Comparison of ENCODE assay signal across 15 mouse cellular contexts in the genomic region with DNA sequence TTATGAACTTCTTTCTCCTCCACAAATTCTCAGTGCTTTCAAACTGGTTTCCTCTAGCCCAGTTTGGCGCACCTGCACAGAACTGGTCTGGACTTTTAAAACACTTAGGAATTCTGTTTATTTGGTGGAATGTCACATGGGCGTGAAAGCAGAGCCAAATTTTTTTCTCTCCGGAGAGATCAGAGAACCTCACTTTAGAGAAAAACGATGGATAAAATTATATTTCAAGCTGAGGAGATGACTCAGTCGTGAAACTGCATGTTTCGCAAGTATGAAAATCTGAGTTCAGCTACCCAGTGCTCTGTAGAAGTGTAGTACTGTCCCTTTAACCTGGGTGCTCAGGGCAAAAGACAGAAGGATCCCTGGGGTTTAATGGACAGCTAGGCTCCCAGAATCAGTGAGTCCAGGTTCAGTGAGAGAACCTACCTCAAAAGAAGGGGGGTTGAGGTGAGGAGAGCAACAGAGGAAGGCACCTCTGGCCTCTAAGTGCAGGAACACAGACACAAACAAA. TPM values are rescaled to one million over a fixed set of nuclear protein-coding genes. Genes with fewer than 3 reads are reported as not detected.
DNase-seq lines count a peak whose midpoint lies in the region; ATAC-seq lines count a peak whose summit lies in the region.
"Had no signal": no experiment of that assay in that cellular context is flagged by ENCODE, and none has a peak within 500 bp of the region (broad histone marks: within the 10 kb centered on the region; RNA-seq: fewer than 3 reads in every experiment).

No protein-coding gene starts in this region.

- 81% methylated on average over 6 of the region's 6 CpGs for WGBS in kidney, embryonic 15.5 days

- H3K36me3 ChIP-seq in kidney, embryonic 15.5 days = no peaks in the 10 kb centered on the region
- H3K36me3 ChIP-seq: embryonic facial prominence, embryonic 12.5 days; forebrain, embryonic 12.5 days had no signal

- ATAC-seq in kidney, embryonic 15.5 days (replicated peaks; ENCODE audit: low FRiP score) = no peak

- no peak overlapping the region for H3K4me3 ChIP-seq in kidney, embryonic 15.5 days (replicated peaks)
- H3K4me3 ChIP-seq: embryonic facial prominence, embryonic 12.5 days; forebrain, embryonic 12.5 days had no signal

- H3K4me1 ChIP-seq in kidney, embryonic 15.5 days = peaks cover 14% of the 10 kb centered on the region

- DNase-seq in gastrocnemius, adult 18-20 months (ENCODE audit: low spot score) = peak; percentile 33
- no peak for DNase-seq in gastrocnemius, adult 8-10 months (ENCODE audit: low spot score in 2 of 2)
- peak; percentile 53 for DNase-seq in lung, postnatal 36 days
- DNase-seq in lung, postnatal 10 days = no peak
- no peak for DNase-seq in right cerebral cortex, adult 2 months (ENCODE audit: low spot score in 2 of 2)
- no peak for DNase-seq in urinary bladder, adult 2 months (ENCODE audit: low spot score)
- DNase-seq in layer of hippocampus, postnatal 25 days (ENCODE audit: extremely low spot score in 1 of 2, low spot score in 1 of 2) = no peak
- DNase-seq: cerebellum, postnatal 10 days; spleen, adult 18-20 months had no signal

- H3K27me3 ChIP-seq in kidney, embryonic 15.5 days = no peaks in the 10 kb centered on the region
- H3K27me3 ChIP-seq: embryonic facial prominence, embryonic 12.5 days; forebrain, embryonic 12.5 days had no signal

- H3K9me3 ChIP-seq in kidney, embryonic 15.5 days (replicated peaks) = no peaks in the 10 kb centered on the region
- H3K9me3 ChIP-seq: embryonic facial prominence, embryonic 12.5 days; forebrain, embryonic 12.5 days had no signal

- H3K9ac ChIP-seq in kidney, embryonic 15.5 days = no peak overlapping the region
- H3K9ac ChIP-seq: embryonic facial prominence, embryonic 12.5 days; forebrain, embryonic 12.5 days; hindbrain, embryonic 14.5 days; liver, embryonic 14.5 days had no signal

- H3K4me2 ChIP-seq in kidney, embryonic 15.5 days = peak overlapping the region; percentile 9; the same call in 1 of the 2 replicates
- H3K4me2 ChIP-seq: embryonic facial prominence, embryonic 12.5 days; forebrain, embryonic 12.5 days; hindbrain, embryonic 14.5 days; midbrain, embryonic 11.5 days had no signal

- peak overlapping the region; percentile 66 for H3K27ac ChIP-seq in kidney, embryonic 15.5 days
- H3K27ac ChIP-seq: embryonic facial prominence, embryonic 12.5 days; forebrain, embryonic 12.5 days; hindbrain, embryonic 14.5 days; liver, embryonic 14.5 days had no signal

RNA-seq across cellular contexts. Expression of a gene that starts 2.9 kb away (rescaled TPM):
- total RNA-seq in gastrocnemius, adult 18-20 months (2021) = 10 to 100 TPM; 19.1 to 30.1 TPM
- total RNA-seq in gastrocnemius, adult 8-10 months (2022) = 10 to 100 TPM; 16.2 to 27.1 (median 22.1) TPM
- 77.5 and 82.3 TPM in 2 replicates for polyA plus RNA-seq in kidney, embryonic 15.5 days (2015; fragmentation: Nextera tagmentation; extraction: Ambion mirVana)
- 38.7 and 40.5 TPM in 2 replicates for polyA plus RNA-seq in urinary bladder, adult 2 months (2012; rRNA removed)
- 100 to 1,000 TPM; 546 to 614 TPM for total RNA-seq in layer of hippocampus, postnatal 25 days (2021)

RNA-seq across cellular contexts. Expression of a gene that starts 3.1 kb away (rescaled TPM):
- 100 to 1,000 TPM; 183 to 237 TPM for total RNA-seq in gastrocnemius, adult 18-20 months (2021)
- total RNA-seq in gastrocnemius, adult 8-10 months (2022) = 100 to 1,000 TPM; 188 to 278 (median 246) TPM
- polyA plus RNA-seq in kidney, embryonic 15.5 days (2015; fragmentation: Nextera tagmentation; extraction: Ambion mirVana) = 114 and 130 TPM in 2 replicates
- 20.7 and 31.9 TPM in 2 replicates for polyA plus RNA-seq in urinary bladder, adult 2 months (2012; rRNA removed)
- 10 to 100 TPM; 55.9 to 56.1 TPM for total RNA-seq in layer of hippocampus, postnatal 25 days (2021)

RNA-seq across cellular contexts. Expression of a gene that starts 36.5 kb away (rescaled TPM):
- 10 to 100 TPM; 43.0 to 52.5 TPM for total RNA-seq in gastrocnemius, adult 18-20 months (2021)
- 10 to 100 TPM; 32.1 to 59.9 (median 42.4) TPM for total RNA-seq in gastrocnemius, adult 8-10 months (2022)
- 3.0 and 3.3 TPM in 2 replicates for polyA plus RNA-seq in kidney, embryonic 15.5 days (2015; fragmentation: Nextera tagmentation; extraction: Ambion mirVana)
- 8.6 and 10.7 TPM in 2 replicates for polyA plus RNA-seq in urinary bladder, adult 2 months (2012; rRNA removed)
- total RNA-seq in layer of hippocampus, postnatal 25 days (2021) = 10 to 100 TPM; 34.2 to 44.2 TPM

Comparison
In these comparisons a context has a peak if more than half of its experiments do, and no peak if none do; other contexts are left out.
1. DNase-seq: peak in gastrocnemius, adult 18-20 months (single experiment) and lung, postnatal 36 days (single experiment); none in gastrocnemius, adult 8-10 months (0 of 2), lung, postnatal 10 days (single experiment), right cerebral cortex, adult 2 months (0 of 2), urinary bladder, adult 2 months (single experiment) and layer of hippocampus, postnatal 25 days (0 of 2).
2. RNA of a gene that starts 2.9 kb away (total RNA-seq): 546 to 614 TPM in layer of hippocampus, postnatal 25 days; 19.1 to 30.1 TPM in gastrocnemius, adult 18-20 months and 16.2 to 27.1 TPM in gastrocnemius, adult 8-10 months; every median in the first group is over 10 times any median in the second.